Mouse (Mus musculus): Measurements from ENCODE around the gene Olfr1052. TPM values are rescaled to one million over a fixed set of nuclear protein-coding genes. Genes with fewer than 3 reads are reported as not detected.

Gene Olfr1052
- not detected for polyA plus RNA-seq (2017; shearing (Covaris generic))

GRCm38 (mm10) chr2:86292155-86292554 is at the start of gene Olfr1052:
TSS of gene Olfr1052 (plus strand) at chr2:86292455.

DNA sequence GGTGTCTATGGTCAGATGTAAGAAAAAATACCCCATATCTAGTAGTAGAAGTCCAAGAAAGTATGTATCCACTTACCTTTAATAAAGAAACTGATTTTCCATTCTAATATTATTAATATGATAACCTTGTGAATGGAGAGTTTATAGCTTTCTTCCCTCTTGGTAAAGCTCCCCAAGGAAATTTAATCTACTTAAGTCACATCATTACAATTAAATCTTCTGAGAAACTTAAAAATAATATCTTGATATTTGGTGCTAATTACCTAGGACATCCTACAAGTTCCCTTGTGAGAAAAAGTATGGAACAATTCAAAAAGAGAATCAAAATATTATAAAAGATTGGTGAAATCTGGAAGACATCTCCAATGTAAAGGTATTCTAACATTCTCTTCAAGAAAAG is 34.0 kb upstream of the Olfr1052 start, which contains the start of gene Olfr1049:
Olfr1049 (minus strand) TSS at position 101 of the 400 bp plus-strand sequence.

GRCm38 (mm10) chr2:86278988-86279387 is 13.3 kb upstream of the Olfr1052 start, which contains the start of gene Olfr1051:
TSS of gene Olfr1051 (minus strand) at chr2:86279088.

DNA sequence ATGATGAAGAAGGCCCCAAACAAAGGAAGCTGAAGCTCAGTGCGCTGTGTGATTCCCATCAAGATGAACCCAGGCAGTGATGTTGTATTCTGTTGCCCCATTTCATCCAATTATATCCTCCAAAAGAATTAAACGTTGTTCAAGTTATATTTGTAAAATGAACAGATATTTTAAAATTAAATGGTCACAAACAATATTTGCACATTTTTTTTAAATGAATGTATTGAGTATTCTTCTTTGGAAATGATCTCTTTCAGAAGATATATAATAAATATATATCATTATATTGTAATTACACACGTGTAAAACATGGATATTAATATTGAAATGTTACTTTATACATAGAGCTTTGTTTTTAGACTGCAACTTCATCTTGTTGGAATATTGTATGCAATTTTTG is 22.9 kb downstream of the Olfr1052 start, which contains the start of gene Olfr1053:
Olfr1053 (minus strand) TSS at position 101 of the 400 bp plus-strand sequence.

DNA sequence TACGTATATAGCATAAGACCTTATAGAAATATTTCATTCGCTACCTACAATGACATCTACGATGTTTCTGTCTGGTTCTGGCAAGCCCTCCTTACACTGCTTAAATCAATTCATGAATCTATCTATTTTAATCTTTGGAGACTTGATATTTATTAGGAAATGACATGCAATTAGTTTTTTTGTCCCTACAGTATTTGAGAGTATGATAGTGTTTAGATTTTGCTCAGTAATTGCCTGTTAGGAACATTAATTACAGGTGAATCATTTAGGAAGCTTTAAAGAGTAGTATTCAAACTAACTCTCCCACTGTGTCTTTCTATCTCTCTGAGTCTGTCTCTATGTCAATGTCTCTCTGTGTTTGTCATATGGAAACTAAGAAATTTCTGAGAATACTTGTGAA is 43.1 kb downstream of the Olfr1052 start, which contains the start of gene Olfr1054:
Olfr1054 (minus strand) TSS at position 101 of the 400 bp plus-strand sequence.

Other genes starting within 250 kb of the Olfr1052 start
- gene Olfr1034, start 246.6 kb upstream of the Olfr1052 start, polyA plus RNA-seq (2017; shearing (Covaris generic)): under 1 TPM in 1 of 2 experiments, not detected in 1; 0.07 TPM
- not detected for gene Olfr1036, start 218.5 kb upstream of the Olfr1052 start, polyA plus RNA-seq (2017; shearing (Covaris generic))
- gene Olfr1037, start 205.1 kb upstream of the Olfr1052 start, polyA plus RNA-seq (2017; shearing (Covaris generic)): not detected
- not detected for gene Olfr1039, start 156.5 kb upstream of the Olfr1052 start, polyA plus RNA-seq (2017; shearing (Covaris generic))
- not detected for gene Olfr1040, start 145.7 kb upstream of the Olfr1052 start, polyA plus RNA-seq (2017; shearing (Covaris generic))
- gene Olfr1042, start 130.6 kb upstream of the Olfr1052 start, polyA plus RNA-seq (2017; shearing (Covaris generic)): under 1 TPM; 0.11 to 0.16 TPM
- under 1 TPM; 0.13 to 0.81 TPM for gene Olfr1043, start 124.9 kb upstream of the Olfr1052 start, polyA plus RNA-seq (2017; shearing (Covaris generic))
- under 1 TPM in 1 of 2 experiments, not detected in 1; 0.49 TPM for gene Olfr1044, start 114.6 kb upstream of the Olfr1052 start, polyA plus RNA-seq (2017; shearing (Covaris generic))
- 1 to 10 TPM in 1 of 2 experiments, not detected in 1; 1.2 TPM for gene Olfr52, start 106.8 kb upstream of the Olfr1052 start, polyA plus RNA-seq (2017; shearing (Covaris generic))
- gene Olfr1045, start 89.4 kb upstream of the Olfr1052 start, polyA plus RNA-seq (2017; shearing (Covaris generic)): under 1 TPM in 1 of 2 experiments, not detected in 1; 0.43 TPM
- gene Olfr1046, start 73.1 kb upstream of the Olfr1052 start, polyA plus RNA-seq (2017; shearing (Covaris generic)): under 1 TPM in 1 of 2 experiments, not detected in 1; 0.17 TPM
- gene Olfr1047, start 61.1 kb upstream of the Olfr1052 start, polyA plus RNA-seq (2017; shearing (Covaris generic)): not detected
- under 1 TPM in 1 of 2 experiments, not detected in 1; 0.39 TPM for gene Olfr1048, start 52.2 kb upstream of the Olfr1052 start, polyA plus RNA-seq (2017; shearing (Covaris generic))
- gene Olfr1049, start 34.1 kb upstream of the Olfr1052 start, polyA plus RNA-seq (2017; shearing (Covaris generic)): not detected
- gene Olfr1051, start 13.4 kb upstream of the Olfr1052 start, polyA plus RNA-seq (2017; shearing (Covaris generic)): not detected
- gene Olfr1053, start 22.8 kb downstream of the Olfr1052 start, polyA plus RNA-seq (2017; shearing (Covaris generic)): not detected
- gene Olfr1054, start 43.0 kb downstream of the Olfr1052 start, polyA plus RNA-seq (2017; shearing (Covaris generic)): not detected
- not detected for gene Olfr1055, start 57.8 kb downstream of the Olfr1052 start, polyA plus RNA-seq (2017; shearing (Covaris generic))
- gene Olfr1056, start 70.0 kb downstream of the Olfr1052 start, polyA plus RNA-seq (2017; shearing (Covaris generic)): not detected
- not detected for gene Olfr1057, start 85.9 kb downstream of the Olfr1052 start, polyA plus RNA-seq (2017; shearing (Covaris generic))
- gene Olfr1058, start 96.1 kb downstream of the Olfr1052 start, polyA plus RNA-seq (2017; shearing (Covaris generic)): under 1 TPM in 1 of 2 experiments, not detected in 1; 0.29 TPM
- gene Olfr1061, start 121.6 kb downstream of the Olfr1052 start, polyA plus RNA-seq (2017; shearing (Covaris generic)): not detected
- not detected for gene Olfr1062, start 134.3 kb downstream of the Olfr1052 start, polyA plus RNA-seq (2017; shearing (Covaris generic))
- under 1 TPM in 1 of 2 experiments, not detected in 1; 0.34 TPM for gene Olfr1065, start 158.1 kb downstream of the Olfr1052 start, polyA plus RNA-seq (2017; shearing (Covaris generic))
- not detected for gene Olfr1066, start 163.8 kb downstream of the Olfr1052 start, polyA plus RNA-seq (2017; shearing (Covaris generic))
- not detected for gene Olfr228, start 194.9 kb downstream of the Olfr1052 start, polyA plus RNA-seq (2017; shearing (Covaris generic))
- not detected for gene Olfr1076, start 216.0 kb downstream of the Olfr1052 start, polyA plus RNA-seq (2017; shearing (Covaris generic))

Data from activated CD4-positive, CD25-positive, alpha-beta regulatory T cell (primary cell).